Mouse (Mus musculus): Measurements from ENCODE around the gene Pomc.
"Not testable (repeated sequence)": the region's sequence is repeated elsewhere in the genome, so short reads cannot be mapped to it uniquely, and the experiment has no call there.

The Pomc gene

GRCm38 (mm10) chr12:3954651-3955050, at the start of gene Pomc:
Gene Pomc, plus strand, starts transcription at chr12:3954951.
- DNase-seq (ENCODE audit: low read depth), result no peak

- no peak for DNase-seq (ENCODE audit: low read depth)
Measured at GRCm38 (mm10) chr12:3905436-3905835, 49.3 kb upstream of the Pomc start.

- no peak for DNase-seq (ENCODE audit: low read depth)
Measured at GRCm38 (mm10) chr12:3906308-3906707, 48.4 kb upstream of the Pomc start.

- DNase-seq (ENCODE audit: low read depth), result no peak
Measured at GRCm38 (mm10) chr12:3907008-3907407, 47.7 kb upstream of the Pomc start.

GRCm38 (mm10) chr12:3907418-3907817, 47.3 kb upstream of the Pomc start:
- no peak for DNase-seq (ENCODE audit: low read depth)

- no peak for DNase-seq (ENCODE audit: low read depth)
Measured at GRCm38 (mm10) chr12:3910466-3911093, 44.2 kb upstream of the Pomc start.

GRCm38 (mm10) chr12:3911831-3912348, 42.9 kb upstream of the Pomc start:
- no peak for DNase-seq (ENCODE audit: low read depth)

- DNase-seq (ENCODE audit: low read depth), result no peak
Measured at GRCm38 (mm10) chr12:3915852-3916251, 38.9 kb upstream of the Pomc start.

GRCm38 (mm10) chr12:3917668-3918341, 36.9 kb upstream of the Pomc start:
- no peak for DNase-seq (ENCODE audit: low read depth)

GRCm38 (mm10) chr12:3918577-3918976, 36.2 kb upstream of the Pomc start:
- no peak for DNase-seq (ENCODE audit: low read depth)

- DNase-seq (ENCODE audit: low read depth), result no peak
Measured at GRCm38 (mm10) chr12:3919423-3919822, 35.3 kb upstream of the Pomc start.

- peak; percentile 42 for DNase-seq (ENCODE audit: low read depth)
Measured at GRCm38 (mm10) chr12:3926127-3926526, 28.6 kb upstream of the Pomc start.

GRCm38 (mm10) chr12:3928841-3929240, 25.9 kb upstream of the Pomc start:
- DNase-seq (ENCODE audit: low read depth), result no peak

- not testable (repeated sequence) for DNase-seq (ENCODE audit: low read depth)
Measured at GRCm38 (mm10) chr12:3930090-3930865, 24.5 kb upstream of the Pomc start.

- no peak for DNase-seq (ENCODE audit: low read depth)
Measured at GRCm38 (mm10) chr12:3942026-3942425, 12.7 kb upstream of the Pomc start.

- no peak for DNase-seq (ENCODE audit: low read depth)
Measured at GRCm38 (mm10) chr12:3944454-3945073, 10.2 kb upstream of the Pomc start.

- no peak for DNase-seq (ENCODE audit: low read depth)
Measured at GRCm38 (mm10) chr12:3947503-3947902, 7.2 kb upstream of the Pomc start.

- DNase-seq (ENCODE audit: low read depth), result peak; percentile 46
Measured at GRCm38 (mm10) chr12:3955371-3955770, 620 bp downstream of the Pomc start.

GRCm38 (mm10) chr12:3956351-3956750, 1.6 kb downstream of the Pomc start:
- DNase-seq (ENCODE audit: low read depth), result no peak

- no peak for DNase-seq (ENCODE audit: low read depth)
Measured at GRCm38 (mm10) chr12:3959791-3960543, 5.2 kb downstream of the Pomc start.

GRCm38 (mm10) chr12:3960553-3960952, 5.8 kb downstream of the Pomc start:
- DNase-seq (ENCODE audit: low read depth), result no peak

GRCm38 (mm10) chr12:3967196-3967595, 12.4 kb downstream of the Pomc start:
- DNase-seq (ENCODE audit: low read depth), result no peak

All from c-Kit-positive CD71-positive TER-119-negative erythroid progenitor cells, embryonic 14.5 days (primary cell).